Mouse (Mus musculus): Measurements from ENCODE around the gene Apol6. TPM values are rescaled to one million over a fixed set of nuclear protein-coding genes. Genes with fewer than 3 reads are reported as not detected.
A peak's percentile ranks its signal among the peaks of the same experiment; 100 is the strongest.

The Apol6 gene
- 1 to 10 TPM; 3.6 to 5.1 TPM for total RNA-seq (2021)
- long read RNA-seq, experiment 1, partial matches to known transcripts: 0 of 2 reads
- long read RNA-seq, experiment 1, other reads (novel, unspliced or antisense): 2 of 2 reads
- long read RNA-seq, experiment 2, partial matches to known transcripts: 0 of 4 reads
- long read RNA-seq, experiment 2, other reads (novel, unspliced or antisense): 4 of 4 reads

DNA sequence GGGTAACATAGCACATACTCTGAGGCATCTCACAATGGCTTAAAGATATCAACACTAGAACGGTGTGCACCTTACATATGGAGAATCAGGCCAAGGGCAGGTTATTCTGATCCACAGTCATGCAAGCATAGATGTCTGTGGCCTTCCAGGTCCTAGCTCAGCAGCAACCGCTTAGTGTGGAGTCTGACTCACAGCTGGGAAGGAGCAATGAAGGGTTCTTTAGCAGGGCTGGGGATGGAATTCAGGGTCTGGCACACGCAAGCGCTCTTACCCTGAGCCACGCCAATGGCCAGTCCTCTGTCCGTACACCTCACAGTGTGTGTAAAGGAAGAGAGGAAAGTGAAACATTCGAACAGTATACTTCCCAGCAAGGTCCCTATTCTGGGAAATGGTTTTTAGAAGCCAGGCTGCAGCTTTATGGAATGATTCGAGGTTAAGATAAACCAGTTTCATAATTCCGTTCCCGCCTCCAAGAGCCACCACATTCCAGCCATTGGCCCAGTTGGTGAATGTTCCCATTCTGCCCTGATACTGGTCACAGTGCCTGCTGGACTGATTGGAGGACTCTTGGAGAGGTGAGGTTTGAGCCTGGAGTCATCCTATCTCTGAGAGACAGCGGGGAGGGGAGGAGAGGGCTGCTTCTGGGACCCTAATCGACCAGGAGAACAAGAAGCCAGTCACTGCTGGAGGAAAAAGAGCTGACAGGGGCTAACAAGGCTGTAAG lies at the start of gene Apol6:
Apol6 (plus strand) TSS at position 133 of the 724 bp plus-strand sequence.
- no peak for DNase-seq (ENCODE audit: low spot score in 2 of 2)

DNA sequence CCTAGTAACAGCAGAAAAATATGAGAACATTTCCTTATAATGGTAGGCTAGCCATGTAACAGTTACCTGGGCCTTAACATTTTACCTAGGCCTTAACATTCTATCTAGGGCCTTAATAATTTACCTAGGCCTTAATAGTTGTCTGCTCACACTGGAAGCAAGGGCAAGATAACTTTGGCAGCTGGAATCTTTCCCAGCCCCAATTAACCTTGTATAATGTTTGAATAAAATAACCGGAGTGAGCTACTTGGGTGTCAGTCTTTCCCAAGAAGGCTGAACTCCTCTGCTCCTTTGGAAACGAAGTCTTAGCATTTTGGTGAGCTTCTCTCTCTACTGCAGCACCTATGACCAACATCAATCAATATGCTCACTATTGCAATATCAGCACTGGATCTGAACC lies 46.5 kb upstream of the Apol6 start:
- no peak for DNase-seq (ENCODE audit: low spot score in 2 of 2)

DNA sequence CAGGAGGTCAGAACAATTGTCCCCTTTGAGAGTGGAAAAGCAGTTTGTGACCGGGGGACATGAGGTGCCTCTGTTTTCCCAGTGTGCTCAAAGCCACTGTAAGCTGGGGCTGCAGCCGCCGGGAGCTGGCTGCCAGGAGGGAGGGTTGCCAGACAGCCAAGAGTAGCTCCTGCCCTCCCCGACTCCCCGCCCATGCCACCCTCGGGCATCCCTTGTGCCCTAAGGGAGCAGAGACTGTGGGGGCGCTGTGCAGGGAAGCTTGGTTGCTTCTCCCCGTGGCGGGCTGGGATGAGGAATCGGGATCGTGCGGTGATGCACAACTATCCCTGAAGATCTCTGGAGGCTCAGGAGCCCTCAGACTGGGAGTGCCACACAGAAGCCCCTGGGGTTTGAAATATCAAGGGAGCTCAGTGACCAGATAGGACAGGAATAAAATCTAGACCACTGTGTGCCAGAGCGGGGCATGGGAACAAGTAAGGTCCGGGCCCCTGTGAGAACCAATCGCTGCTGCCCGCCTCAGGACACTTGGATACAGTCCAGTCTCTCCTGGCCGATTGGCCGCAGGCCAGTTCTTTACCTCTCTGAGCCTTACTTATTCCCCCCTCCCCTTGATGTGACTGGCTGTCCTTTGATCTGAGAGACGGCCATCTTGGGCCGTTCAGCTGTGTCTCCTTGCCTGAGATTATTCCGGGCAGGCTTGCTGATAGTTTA lies 45.5 kb upstream of the Apol6 start:
- no peak for DNase-seq (ENCODE audit: low spot score in 2 of 2)

DNA sequence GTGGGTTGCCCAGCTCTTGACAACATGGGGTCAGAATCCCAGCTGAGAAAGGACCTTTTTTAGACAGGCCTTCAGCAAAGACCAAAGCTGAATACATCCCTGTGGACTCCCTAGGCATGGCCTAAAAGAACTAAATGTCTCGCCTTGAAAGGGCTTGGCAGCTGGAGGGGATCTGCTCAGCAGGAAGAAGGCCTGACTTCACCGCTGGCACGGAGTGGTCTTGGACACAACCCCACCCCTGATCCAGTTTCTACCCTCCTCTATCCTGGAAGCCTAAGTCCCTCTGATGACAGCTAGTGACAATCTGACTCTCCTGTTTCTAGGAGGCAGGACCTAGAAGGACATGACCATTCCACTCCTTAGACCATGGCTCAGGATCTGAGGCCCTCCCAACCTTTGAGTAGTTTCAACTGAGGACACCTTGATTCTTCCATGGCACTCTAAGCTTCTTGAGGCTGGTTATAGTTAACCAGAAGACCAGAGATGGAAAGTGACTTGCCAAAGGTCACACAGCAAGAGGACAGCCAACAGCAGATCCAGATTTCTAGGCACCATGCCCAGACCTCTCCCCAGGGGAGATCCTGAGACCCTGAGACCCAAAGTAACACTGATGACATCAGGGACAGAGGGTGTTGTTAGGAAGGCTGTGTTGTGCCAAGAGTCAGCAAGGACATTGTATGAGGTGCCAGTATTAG lies 41.2 kb upstream of the Apol6 start:
- no peak for DNase-seq (ENCODE audit: low spot score in 2 of 2)

DNA sequence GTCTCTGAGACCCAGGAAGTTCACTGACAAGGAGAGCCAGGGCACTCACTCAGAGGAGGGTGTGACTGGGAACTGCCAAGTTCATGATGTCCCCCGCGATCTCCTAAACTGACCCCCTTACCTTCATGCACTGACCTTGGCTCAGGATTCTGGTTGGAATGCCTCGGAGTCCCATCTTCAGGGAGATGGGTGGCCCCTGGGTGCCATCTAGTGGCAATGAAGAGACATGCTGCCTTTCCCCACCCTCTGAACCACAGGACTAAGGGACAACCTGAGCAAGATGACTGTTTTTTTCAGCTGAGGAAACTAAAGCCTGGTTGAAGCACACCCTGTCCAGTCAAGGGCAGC lies 40.7 kb upstream of the Apol6 start:
- DNase-seq (ENCODE audit: low spot score in 2 of 2): peak in 1 of 2 experiments; percentile 31

DNA sequence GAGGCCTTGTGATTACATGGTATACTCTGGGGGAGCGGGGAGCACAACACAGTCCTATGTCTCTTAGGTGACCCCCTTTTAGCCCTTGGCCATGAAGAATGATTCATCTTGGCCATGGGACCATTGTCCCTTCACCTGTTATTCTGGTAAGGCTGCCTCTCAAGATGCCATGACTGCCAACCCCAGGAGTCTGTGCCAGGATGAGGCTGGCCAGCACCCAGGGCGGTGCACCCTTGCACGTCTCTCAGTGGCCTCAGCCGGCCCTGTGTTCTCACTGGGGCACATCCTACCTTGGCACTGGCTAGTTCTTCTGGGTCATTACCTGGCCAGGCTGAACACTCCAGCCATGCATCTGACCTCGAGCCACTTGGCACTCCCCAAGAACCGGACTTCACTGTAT lies 35.7 kb upstream of the Apol6 start:
- DNase-seq (ENCODE audit: low spot score in 2 of 2): no peak

DNA sequence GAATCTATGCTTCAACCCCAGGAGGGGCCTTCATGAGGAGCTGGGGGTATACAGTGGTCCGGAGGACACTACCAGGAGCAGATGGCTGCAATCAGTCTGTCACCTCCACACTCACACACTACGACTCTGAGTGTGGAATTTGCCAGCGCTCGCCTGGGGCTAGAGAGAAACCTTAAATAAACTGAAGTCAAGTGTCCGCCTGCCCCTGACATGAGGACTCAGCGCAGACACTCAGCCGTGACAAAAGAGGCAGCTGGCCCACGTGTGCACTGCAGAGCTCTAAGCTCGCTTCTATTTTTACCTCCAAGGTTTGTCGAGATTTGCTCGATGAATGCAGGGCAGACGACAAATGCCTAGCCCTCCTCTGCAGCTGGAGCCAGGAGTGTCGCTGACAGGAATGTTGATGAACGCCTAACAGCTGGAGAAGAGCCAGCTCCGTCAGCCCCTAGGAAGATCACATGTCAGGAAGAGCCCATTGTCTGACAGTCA lies 30.7 kb upstream of the Apol6 start:
- DNase-seq (ENCODE audit: low spot score in 2 of 2): no peak

DNA sequence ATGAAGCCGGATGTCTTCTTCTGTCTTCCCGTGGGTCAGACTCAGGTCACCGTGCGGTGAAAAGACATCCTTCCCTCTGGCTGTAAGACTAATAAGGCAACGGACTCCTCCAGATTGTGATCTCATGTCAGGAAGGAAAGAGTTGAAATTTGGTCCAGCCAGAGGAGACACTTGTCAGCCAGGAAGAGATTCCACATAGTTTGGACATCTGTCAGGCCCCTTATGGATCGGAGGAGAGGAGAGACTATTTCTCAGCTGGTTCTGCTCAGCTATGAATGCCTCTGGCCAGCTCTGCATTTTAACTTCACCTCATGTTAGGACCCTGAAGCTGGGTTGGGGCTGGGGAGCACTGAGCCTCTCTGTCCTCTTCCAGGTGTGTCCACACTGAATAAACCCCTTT lies 30.1 kb upstream of the Apol6 start:
- no peak for DNase-seq (ENCODE audit: low spot score in 2 of 2)

DNA sequence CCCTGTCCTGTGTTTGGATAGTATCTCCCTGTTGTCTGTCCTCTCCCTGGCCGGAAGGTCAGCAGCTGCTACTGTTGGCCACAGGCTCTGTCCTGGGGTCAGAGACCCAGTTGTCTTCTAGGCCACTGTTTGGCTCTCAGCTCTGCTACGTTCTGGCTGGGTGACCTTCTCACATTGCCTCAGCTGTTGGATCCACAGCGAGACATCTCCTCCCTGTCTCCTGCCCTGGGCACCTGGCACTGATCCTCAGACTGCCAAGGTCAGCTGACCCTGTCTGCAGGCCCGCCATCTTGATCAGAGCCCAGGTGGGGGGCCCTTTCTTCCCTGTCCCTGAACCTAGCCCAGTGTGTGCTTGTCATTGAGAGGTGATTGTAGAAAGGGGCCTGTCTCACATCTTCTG lies 29.5 kb upstream of the Apol6 start:
- no peak for DNase-seq (ENCODE audit: low spot score in 2 of 2)

DNA sequence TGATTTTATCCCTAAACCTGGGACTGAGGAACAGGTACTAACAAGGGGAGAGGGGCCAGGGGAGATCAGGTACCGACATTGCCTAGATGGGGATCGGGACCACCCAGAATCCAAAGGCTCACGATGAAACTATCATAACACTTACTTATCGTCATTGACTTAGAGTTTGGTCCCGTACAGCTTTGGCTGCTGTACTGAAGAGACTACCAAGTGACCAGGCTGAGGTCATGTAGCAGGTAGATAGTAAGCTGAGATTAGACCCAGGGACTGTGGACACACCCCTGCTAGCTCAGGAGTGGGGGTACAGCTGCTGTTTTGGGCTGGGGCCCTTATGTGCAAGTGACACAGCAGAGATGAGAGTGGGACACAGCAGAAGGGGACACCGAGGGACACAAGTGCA lies 28.0 kb upstream of the Apol6 start:
- DNase-seq (ENCODE audit: low spot score in 2 of 2): no peak

DNA sequence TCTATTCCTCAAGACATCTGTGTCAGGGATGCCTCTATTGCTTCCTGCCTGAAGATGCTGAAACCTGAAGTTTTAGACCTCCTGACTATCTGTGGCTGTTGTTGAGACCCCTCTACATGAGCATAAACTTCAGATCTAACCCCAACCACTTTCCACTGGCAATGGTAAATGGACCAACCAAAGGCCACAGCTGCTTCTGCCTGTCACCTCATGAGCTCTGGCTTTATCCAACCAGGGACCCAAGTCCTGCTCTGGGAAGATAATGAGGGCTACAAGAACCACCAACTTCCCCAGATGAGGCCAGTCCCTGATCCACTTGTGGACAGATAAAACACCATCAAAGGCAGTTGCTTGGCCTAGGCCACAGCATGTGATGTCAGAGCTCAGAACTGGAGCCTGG lies 26.6 kb upstream of the Apol6 start:
- no peak for DNase-seq (ENCODE audit: low spot score in 2 of 2)

DNA sequence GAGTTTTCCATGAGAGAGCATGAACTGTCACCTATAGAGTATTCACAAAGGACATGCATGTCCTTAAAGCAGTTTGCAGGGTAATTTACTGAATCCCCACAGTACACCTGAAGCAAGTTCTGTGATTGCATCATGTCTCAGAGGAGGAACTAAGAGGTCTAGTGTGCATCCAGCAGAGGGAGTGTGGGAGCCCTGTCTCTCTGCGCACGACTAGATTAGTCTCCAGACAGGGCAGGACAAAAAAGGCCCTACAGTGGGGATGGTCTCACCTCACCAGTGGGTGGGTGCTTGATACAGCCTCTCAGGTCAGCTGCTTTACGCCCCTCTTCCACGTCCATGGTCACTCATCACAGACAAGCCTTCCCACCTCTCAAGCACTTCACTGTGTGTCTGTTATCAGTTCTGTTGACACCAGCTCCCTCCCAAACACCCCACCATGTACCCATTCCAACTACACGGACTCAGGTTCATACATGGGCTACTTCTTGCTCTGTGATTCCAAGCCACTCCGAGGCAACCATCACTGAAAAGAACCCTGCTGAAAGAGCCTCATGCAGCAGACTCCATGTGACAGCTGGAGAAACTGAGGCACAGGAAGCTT lies 25.7 kb upstream of the Apol6 start:
- DNase-seq (ENCODE audit: low spot score in 2 of 2): no peak

DNA sequence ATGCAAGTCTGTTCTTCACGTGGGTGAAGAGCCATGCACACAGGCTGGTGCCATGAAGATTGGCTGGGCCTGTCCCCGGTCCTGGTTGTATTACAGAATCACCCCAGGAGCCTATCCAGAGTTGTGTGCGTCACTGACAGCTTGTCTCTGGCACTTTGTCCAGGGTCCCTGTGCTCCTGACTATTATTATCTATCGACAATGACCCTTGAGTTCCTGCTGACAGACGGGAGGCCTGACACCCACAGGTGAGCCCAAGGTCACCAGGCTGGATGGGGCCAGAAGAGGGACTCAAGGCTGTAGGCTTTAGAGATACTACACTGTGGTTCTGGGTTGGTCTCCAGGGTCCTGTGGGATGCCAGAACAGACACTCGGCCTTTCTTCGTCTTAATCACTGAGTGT lies 25.0 kb upstream of the Apol6 start:
- no peak for DNase-seq (ENCODE audit: low spot score in 2 of 2)

DNA sequence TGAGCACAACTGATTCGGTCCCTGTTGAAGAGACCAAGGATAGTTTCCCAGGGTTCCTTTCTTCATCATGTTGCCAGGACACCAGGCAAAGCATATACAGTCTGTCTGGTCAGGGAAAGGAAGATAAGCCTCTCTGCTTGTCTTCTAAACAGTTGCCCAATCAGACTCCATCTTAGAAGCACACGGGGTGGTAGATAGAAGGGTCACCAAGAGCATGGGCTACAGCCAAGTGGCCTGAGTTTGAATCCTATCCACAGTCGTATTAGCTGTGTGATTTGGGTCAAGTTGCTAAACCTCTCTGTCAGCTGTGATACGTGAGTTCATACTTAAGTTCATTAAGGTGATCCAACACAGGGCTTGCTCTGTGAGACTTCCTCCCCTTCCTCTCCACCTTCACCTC lies 24.4 kb upstream of the Apol6 start:
- DNase-seq (ENCODE audit: low spot score in 2 of 2): no peak

DNA sequence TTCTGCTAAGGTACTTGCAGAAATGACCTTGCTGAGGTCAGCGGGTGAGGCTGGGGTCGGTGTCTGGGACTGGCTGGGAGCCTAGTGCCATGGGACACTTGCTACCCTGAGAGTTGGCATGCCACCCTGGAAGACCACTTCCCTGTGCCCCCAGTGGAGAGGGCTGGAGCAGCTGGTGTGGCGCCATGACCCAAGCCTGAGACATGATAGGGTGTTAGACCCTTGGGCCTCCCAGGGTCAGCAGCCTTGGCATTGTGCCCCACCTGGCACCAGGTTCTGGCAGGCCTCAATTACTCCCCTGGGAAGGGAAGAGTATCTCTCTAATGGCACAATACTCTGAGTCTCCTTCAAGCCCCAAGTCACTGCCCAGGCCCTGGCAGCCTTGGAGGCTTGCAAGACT lies 23.5 kb upstream of the Apol6 start:
- DNase-seq (ENCODE audit: low spot score in 2 of 2): no peak

DNA sequence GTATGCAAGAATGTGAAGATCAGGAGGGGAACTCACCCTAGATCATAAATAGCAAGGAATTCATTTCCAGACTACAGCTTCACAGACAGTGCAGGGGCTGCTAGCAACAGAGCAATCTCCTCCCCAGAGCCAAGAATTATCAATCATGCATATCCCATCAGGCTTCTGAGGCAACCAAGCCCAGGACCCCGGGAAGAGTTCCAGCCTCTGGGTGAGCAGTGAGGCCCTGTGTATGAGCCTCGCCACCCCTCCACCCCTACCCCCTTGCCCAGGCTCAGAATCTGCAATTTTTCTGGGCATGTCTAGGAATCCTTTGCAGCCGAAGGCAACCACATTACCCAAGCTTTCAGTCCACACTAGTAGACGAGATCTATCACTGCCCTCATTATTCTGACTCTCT lies 22.7 kb upstream of the Apol6 start:
- DNase-seq (ENCODE audit: low spot score in 2 of 2): no peak

DNA sequence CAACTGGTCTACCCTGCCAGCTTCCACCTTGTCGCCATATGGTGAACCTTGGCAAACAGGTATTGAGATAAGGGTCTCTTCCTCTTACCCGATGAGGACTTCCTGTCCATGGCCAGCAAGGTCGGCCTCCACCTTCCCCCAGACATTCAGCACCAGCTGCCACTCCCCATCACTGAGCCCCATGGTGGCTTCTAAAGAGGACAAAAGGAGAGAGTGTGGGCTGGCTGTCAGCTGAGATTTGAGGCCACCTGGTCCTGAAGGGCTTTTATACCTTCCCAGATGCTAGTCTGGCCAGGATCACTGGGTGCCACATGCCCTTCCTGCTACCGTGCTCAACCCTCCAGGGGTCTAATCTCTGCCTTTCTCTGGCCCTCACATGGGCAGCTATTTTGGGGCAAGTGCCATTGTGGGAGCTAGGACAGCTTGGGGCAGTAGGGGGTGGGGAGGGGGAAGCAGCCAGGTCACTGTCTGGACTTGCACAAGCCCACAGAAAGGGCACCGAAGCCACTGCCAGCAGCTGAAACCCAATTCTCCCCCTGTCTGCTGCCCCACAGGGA lies 22.1 kb upstream of the Apol6 start:
- no peak for DNase-seq (ENCODE audit: low spot score in 2 of 2)

DNA sequence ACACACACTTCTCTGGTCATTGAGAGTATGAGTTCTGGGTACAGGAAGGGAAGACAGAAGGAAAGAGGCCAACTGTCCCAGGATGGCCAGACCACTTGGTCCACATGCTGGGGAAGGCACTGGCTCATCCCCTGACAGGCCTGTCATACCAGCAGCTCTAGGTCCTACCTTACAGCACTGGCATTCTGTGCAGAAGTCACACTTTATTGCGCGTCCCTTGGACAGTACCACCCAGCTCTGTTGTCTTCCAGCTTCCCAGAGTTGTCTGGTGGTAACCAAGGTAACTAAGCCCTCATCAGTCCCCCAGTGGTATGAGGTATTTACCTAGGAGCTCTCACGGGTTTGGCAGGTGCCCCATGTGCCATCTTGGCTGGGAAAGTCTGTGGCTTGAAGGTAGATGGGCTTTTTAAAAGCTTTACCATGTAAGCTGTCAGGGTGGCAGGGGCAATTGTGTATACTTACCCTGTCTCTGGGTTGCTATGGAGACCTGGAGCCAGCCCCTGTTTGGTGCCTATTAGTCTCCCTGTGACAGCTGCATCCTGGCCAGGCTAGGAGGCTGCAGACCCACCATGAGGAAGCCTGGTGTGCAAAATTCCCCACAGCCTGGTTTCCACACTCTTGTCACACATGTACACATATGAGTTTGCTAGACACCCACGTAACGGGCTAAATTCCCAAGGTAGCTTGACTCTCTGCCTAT lies 18.5 kb upstream of the Apol6 start:
- DNase-seq (ENCODE audit: low spot score in 2 of 2): no peak

DNA sequence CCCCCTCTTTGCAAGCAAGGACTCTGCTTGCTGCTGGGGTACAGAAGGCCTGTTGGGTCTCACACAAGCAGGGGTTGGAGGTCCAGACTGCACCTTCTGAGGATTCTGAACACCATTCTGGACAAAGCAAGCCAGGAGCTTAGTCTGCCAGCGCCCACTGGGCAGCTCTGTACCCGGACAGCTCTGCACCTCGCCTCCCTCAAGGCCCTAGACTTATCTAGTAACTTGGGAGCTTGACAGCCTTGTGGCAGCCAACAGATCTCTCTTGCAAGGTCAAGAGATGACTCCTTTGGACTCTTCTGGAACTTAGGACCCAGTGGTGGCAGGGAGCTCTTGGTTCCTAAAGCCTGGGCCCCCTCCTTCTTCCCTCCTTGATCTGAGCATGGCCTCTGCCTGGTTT lies 17.4 kb upstream of the Apol6 start:
- no peak for DNase-seq (ENCODE audit: low spot score in 2 of 2)

DNA sequence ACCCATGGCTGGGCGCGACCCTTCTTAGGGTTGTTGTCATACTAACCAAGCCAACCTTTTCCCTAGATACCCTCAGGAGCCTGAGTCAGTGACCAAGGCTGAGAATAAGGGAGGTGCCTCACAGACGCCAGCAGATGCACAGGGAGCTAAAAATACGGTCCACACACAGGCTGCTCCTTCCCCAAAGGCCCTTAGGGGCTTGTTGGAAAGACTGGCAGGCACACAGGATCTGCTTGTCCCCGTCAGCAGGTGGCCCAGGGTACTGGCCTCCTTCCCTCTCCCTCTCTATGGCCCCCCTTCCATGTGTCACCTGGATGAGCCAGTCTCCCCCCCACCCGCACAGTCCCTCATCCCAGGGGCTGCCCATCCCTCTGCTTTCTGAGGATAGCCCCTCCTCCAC lies 16.9 kb upstream of the Apol6 start:
- no peak for DNase-seq (ENCODE audit: low spot score in 2 of 2)
